Mouse (Mus musculus) liver, postnatal 0 days (tissue): ENCODE data around the gene Thrap3.

ENCODE experiments used
- CTCF ChIP-seq: sonication (generic); IDR thresholded peaks from 2 replicates; pipeline ENCODE4 v1.5.1; 2016; ENCODE audit warnings: antibody characterized with exemption, low read depth
- EP300 ChIP-seq: IDR thresholded peaks from 2 replicates; pipeline ENCODE4 v1.6.1; 2016; ENCODE audit warnings: antibody characterized with exemption, low read depth, mild to moderate bottlenecking

- peak; percentile 49 for TF ChIP-seq CTCF
- TF ChIP-seq EP300: no peak
These were observed 852 bp downstream of the Thrap3 start for GRCm38 (mm10) chr4:126201514-126202302.
